Mouse (Mus musculus): Measurements from ENCODE around the gene Wnk2.
A peak's percentile ranks its signal among the peaks of the same experiment; 100 is the strongest.

The Wnk2 gene

GRCm38 (mm10) chr13:49178839-49179585 lies 31.2 kb upstream of the Wnk2 start:
- ATAC-seq (ENCODE audit: low TSS enrichment): peak; percentile 53

- no peak for ATAC-seq (ENCODE audit: low TSS enrichment)
Observed at GRCm38 (mm10) chr13:49175509-49175908, 27.7 kb upstream of the Wnk2 start.

- ATAC-seq (ENCODE audit: low TSS enrichment): peak; percentile 56
Observed at GRCm38 (mm10) chr13:49172971-49173596, 25.3 kb upstream of the Wnk2 start.

GRCm38 (mm10) chr13:49172335-49172734 lies 24.5 kb upstream of the Wnk2 start:
- peak; percentile 65 for ATAC-seq (ENCODE audit: low TSS enrichment)

- peak; percentile 14; the same call in 1 of the 2 replicates for ATAC-seq (ENCODE audit: low TSS enrichment)
Observed at GRCm38 (mm10) chr13:49171729-49172128, 23.9 kb upstream of the Wnk2 start.

GRCm38 (mm10) chr13:49170623-49171022 lies 22.8 kb upstream of the Wnk2 start:
- no peak for ATAC-seq (ENCODE audit: low TSS enrichment)

- peak; percentile 45 for ATAC-seq (ENCODE audit: low TSS enrichment)
Observed at GRCm38 (mm10) chr13:49169448-49170207, 21.8 kb upstream of the Wnk2 start.

GRCm38 (mm10) chr13:49167081-49167480 lies 19.3 kb upstream of the Wnk2 start:
- no peak for ATAC-seq (ENCODE audit: low TSS enrichment)

GRCm38 (mm10) chr13:49163645-49164044 lies 15.8 kb upstream of the Wnk2 start:
- no peak for ATAC-seq (ENCODE audit: low TSS enrichment)

GRCm38 (mm10) chr13:49162722-49163121 lies 14.9 kb upstream of the Wnk2 start:
- no peak for ATAC-seq (ENCODE audit: low TSS enrichment)

- no peak for ATAC-seq (ENCODE audit: low TSS enrichment)
Observed at GRCm38 (mm10) chr13:49161236-49161635, 13.4 kb upstream of the Wnk2 start.

GRCm38 (mm10) chr13:49158040-49158713 lies 10.4 kb upstream of the Wnk2 start:
- peak; percentile 86 for ATAC-seq (ENCODE audit: low TSS enrichment)

- no peak for ATAC-seq (ENCODE audit: low TSS enrichment)
Observed at GRCm38 (mm10) chr13:49156645-49157044, 8.8 kb upstream of the Wnk2 start.

GRCm38 (mm10) chr13:49154621-49155020 lies 6.8 kb upstream of the Wnk2 start:
- no peak for ATAC-seq (ENCODE audit: low TSS enrichment)

GRCm38 (mm10) chr13:49154028-49154427 lies 6.2 kb upstream of the Wnk2 start:
- ATAC-seq (ENCODE audit: low TSS enrichment): no peak

GRCm38 (mm10) chr13:49148687-49149086 lies 873 bp upstream of the Wnk2 start:
- no peak for ATAC-seq (ENCODE audit: low TSS enrichment)

- ATAC-seq (ENCODE audit: low TSS enrichment): peak; percentile 56
Observed at GRCm38 (mm10) chr13:49147007-49147857, 582 bp downstream of the Wnk2 start.

- ATAC-seq (ENCODE audit: low TSS enrichment): no peak; the same call in 1 of the 2 replicates
Observed at GRCm38 (mm10) chr13:49146698-49147006, 1.2 kb downstream of the Wnk2 start.

GRCm38 (mm10) chr13:49146040-49146697 lies 1.6 kb downstream of the Wnk2 start:
- peak; percentile 17 for ATAC-seq (ENCODE audit: low TSS enrichment)

- 0 out of 2 replicates have a peak, but pooled peaks have one; percentile 7 for ATAC-seq (ENCODE audit: low TSS enrichment)
Observed at GRCm38 (mm10) chr13:49145396-49145795, 2.4 kb downstream of the Wnk2 start.

- no peak for ATAC-seq (ENCODE audit: low TSS enrichment)
Observed at GRCm38 (mm10) chr13:49144451-49144850, 3.4 kb downstream of the Wnk2 start.
